21 mouse cellular contexts compared by ENCODE assay signal in the genomic region with DNA sequence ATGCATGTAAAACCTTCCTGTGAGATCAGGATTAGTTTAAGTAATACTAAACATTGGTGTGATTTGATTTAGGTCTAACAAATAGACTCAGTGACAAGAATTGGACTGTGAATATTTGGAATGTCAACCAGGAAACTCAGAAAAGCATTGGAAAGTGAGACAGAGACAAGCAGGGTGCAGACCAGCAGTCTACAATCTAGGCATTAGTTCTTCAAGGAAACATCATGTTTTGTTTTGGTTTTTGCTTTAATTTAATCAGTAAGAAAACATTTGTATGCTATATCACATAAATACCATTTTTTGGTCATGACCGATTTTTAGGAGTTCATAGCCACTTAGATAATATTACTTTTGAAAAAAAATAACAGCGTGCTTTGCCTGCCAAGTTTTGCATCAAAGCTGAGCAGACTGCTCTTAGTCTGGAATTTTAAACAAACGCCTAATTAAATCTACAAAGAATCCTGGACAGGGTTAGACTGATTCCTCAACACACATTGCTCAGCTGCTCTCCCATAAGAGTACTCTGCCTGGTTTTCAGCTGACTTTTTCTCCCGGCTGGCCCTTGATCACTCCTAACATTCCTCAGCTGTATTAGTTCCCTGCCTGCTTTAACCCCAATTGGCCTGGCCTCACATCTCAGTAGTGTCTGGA.
DNase-seq lines count a peak whose midpoint lies in the region; ATAC-seq and TF ChIP-seq lines count a peak whose summit lies in the region.
"Had no signal": no experiment of that assay in that cellular context is flagged by ENCODE, and none has a peak within 500 bp of the region (broad histone marks: within the 10 kb centered on the region; RNA-seq: fewer than 3 reads in every experiment).

No protein-coding gene starts in this region.

- no peak overlapping the region for H3K4me3 ChIP-seq in embryonic facial prominence, embryonic 14.5 days (ENCODE audit: low read depth, low read length)
- H3K4me3 ChIP-seq in embryonic facial prominence, embryonic 10.5 days: no peak overlapping the region
- no peak overlapping the region for H3K4me3 ChIP-seq in intestine, embryonic 15.5 days (replicated peaks)
- no peak overlapping the region for H3K4me3 ChIP-seq in intestine, postnatal 0 days (ENCODE audit: low read depth, low read length)
- H3K4me3 ChIP-seq in lung, embryonic 15.5 days: no peak overlapping the region
- no peak overlapping the region for H3K4me3 ChIP-seq in lung, adult 2 months (replicated peaks; ENCODE audit: extremely low read depth, low read depth, low read length)
- H3K4me3 ChIP-seq in embryonic facial prominence, embryonic 15.5 days (replicated peaks): no peak overlapping the region
- H3K4me3 ChIP-seq: erythroblast, embryonic 14.5 days; gastrocnemius, adult 2 months; layer of hippocampus, adult 2 months; limb, embryonic 10.5 days; megakaryocyte, embryonic 14.5 days; midbrain, embryonic 13.5 days had no signal

- H3K4me1 ChIP-seq in embryonic facial prominence, embryonic 14.5 days (ENCODE audit: control insufficient read depth, insufficient read depth, low read length): no peaks in the 10 kb centered on the region; the same call in 1 of the 2 replicates
- no peaks in the 10 kb centered on the region for H3K4me1 ChIP-seq in embryonic facial prominence, embryonic 10.5 days
- H3K4me1 ChIP-seq in intestine, embryonic 15.5 days (replicated peaks): no peaks in the 10 kb centered on the region
- H3K4me1 ChIP-seq in intestine, postnatal 0 days (replicated peaks; ENCODE audit: control insufficient read depth, insufficient read depth, low read length): no peaks in the 10 kb centered on the region
- H3K4me1 ChIP-seq in lung, embryonic 15.5 days: no peaks in the 10 kb centered on the region
- H3K4me1 ChIP-seq in lung, adult 2 months (ENCODE audit: control insufficient read depth, insufficient read depth, low read length): no peaks in the 10 kb centered on the region
- no peaks in the 10 kb centered on the region for H3K4me1 ChIP-seq in embryonic facial prominence, embryonic 15.5 days
- H3K4me1 ChIP-seq: megakaryocyte, embryonic 14.5 days; midbrain, embryonic 13.5 days had no signal

- H3K27ac ChIP-seq in embryonic facial prominence, embryonic 14.5 days (replicated peaks; ENCODE audit: low read depth, low read length): no peak overlapping the region
- H3K27ac ChIP-seq in embryonic facial prominence, embryonic 10.5 days (replicated peaks): no peak overlapping the region
- no peak overlapping the region for H3K27ac ChIP-seq in intestine, embryonic 15.5 days
- no peak overlapping the region for H3K27ac ChIP-seq in intestine, postnatal 0 days (ENCODE audit: low read depth, low read length)
- no peak overlapping the region; the same call in 1 of the 2 replicates for H3K27ac ChIP-seq in lung, embryonic 15.5 days
- no peak overlapping the region for H3K27ac ChIP-seq in embryonic facial prominence, embryonic 15.5 days (replicated peaks)
- H3K27ac ChIP-seq: gastrocnemius, adult 2 months; hindbrain, embryonic 14.5 days; layer of hippocampus, adult 2 months; limb, embryonic 10.5 days; midbrain, embryonic 13.5 days had no signal

- no peaks in the 10 kb centered on the region for H3K27me3 ChIP-seq in embryonic facial prominence, embryonic 14.5 days (replicated peaks; ENCODE audit: control insufficient read depth, insufficient read depth, low read length)
- no peaks in the 10 kb centered on the region for H3K27me3 ChIP-seq in embryonic facial prominence, embryonic 10.5 days (replicated peaks; ENCODE audit: low read depth, poor library complexity, severe bottlenecking)
- no peaks in the 10 kb centered on the region for H3K27me3 ChIP-seq in intestine, embryonic 15.5 days (replicated peaks)
- no peaks in the 10 kb centered on the region for H3K27me3 ChIP-seq in intestine, postnatal 0 days (replicated peaks; ENCODE audit: control insufficient read depth, insufficient read depth, low read length)
- H3K27me3 ChIP-seq in lung, embryonic 15.5 days: no peaks in the 10 kb centered on the region
- no peaks in the 10 kb centered on the region for H3K27me3 ChIP-seq in embryonic facial prominence, embryonic 15.5 days
- H3K27me3 ChIP-seq: megakaryocyte, embryonic 14.5 days; midbrain, embryonic 13.5 days had no signal

- no peak overlapping the region for H3K4me2 ChIP-seq in embryonic facial prominence, embryonic 14.5 days (ENCODE audit: low read depth, low read length)
- no peak overlapping the region for H3K4me2 ChIP-seq in intestine, embryonic 15.5 days (replicated peaks)
- H3K4me2 ChIP-seq in intestine, postnatal 0 days (replicated peaks; ENCODE audit: low read depth): no peak overlapping the region
- no peak overlapping the region for H3K4me2 ChIP-seq in lung, embryonic 15.5 days
- no peak overlapping the region for H3K4me2 ChIP-seq in embryonic facial prominence, embryonic 15.5 days (replicated peaks)
- H3K4me2 ChIP-seq: hindbrain, embryonic 14.5 days; midbrain, embryonic 13.5 days had no signal

- no peak overlapping the region for H3K9ac ChIP-seq in embryonic facial prominence, embryonic 14.5 days (ENCODE audit: low read depth, low read length)
- H3K9ac ChIP-seq in intestine, embryonic 15.5 days: no peak overlapping the region
- H3K9ac ChIP-seq in intestine, postnatal 0 days (ENCODE audit: low read depth, low read length): no peak overlapping the region
- H3K9ac ChIP-seq in lung, embryonic 15.5 days: no peak overlapping the region
- no peak overlapping the region for H3K9ac ChIP-seq in embryonic facial prominence, embryonic 15.5 days
- H3K9ac ChIP-seq: hindbrain, embryonic 14.5 days; midbrain, embryonic 13.5 days had no signal

- H3K36me3 ChIP-seq in embryonic facial prominence, embryonic 14.5 days (ENCODE audit: control insufficient read depth, insufficient read depth, low read length): no peaks in the 10 kb centered on the region
- H3K36me3 ChIP-seq in embryonic facial prominence, embryonic 10.5 days (replicated peaks): no peaks in the 10 kb centered on the region
- no peaks in the 10 kb centered on the region for H3K36me3 ChIP-seq in intestine, embryonic 15.5 days
- H3K36me3 ChIP-seq in intestine, postnatal 0 days (ENCODE audit: control insufficient read depth, insufficient read depth): no peaks in the 10 kb centered on the region
- no peaks in the 10 kb centered on the region for H3K36me3 ChIP-seq in lung, embryonic 15.5 days
- H3K36me3 ChIP-seq in embryonic facial prominence, embryonic 15.5 days: no peaks in the 10 kb centered on the region
- H3K36me3 ChIP-seq: limb, embryonic 10.5 days; midbrain, embryonic 13.5 days had no signal

- peak; percentile 55; the same call in 1 of the 2 replicates for ATAC-seq in embryonic facial prominence, embryonic 14.5 days (ENCODE audit: low read depth)
- peak; percentile 28; the same call in 1 of the 2 replicates for ATAC-seq in intestine, embryonic 15.5 days
- ATAC-seq in intestine, postnatal 0 days: no peak
- ATAC-seq in lung, embryonic 15.5 days (ENCODE audit: borderline replicate concordance, extremely low read depth, low FRiP score, low TSS enrichment): peak; percentile 92; the same call in 1 of the 2 replicates
- 0 out of 2 replicates have a peak, but pooled peaks have one; percentile 34 for ATAC-seq in embryonic facial prominence, embryonic 15.5 days (ENCODE audit: insufficient number of reproducible peaks, low FRiP score, low TSS enrichment, low read depth)
- ATAC-seq: midbrain, embryonic 13.5 days had no signal

- DNase-seq in embryonic facial prominence, embryonic 14.5 days (ENCODE audit: low spot score): peak; percentile 62
- no peak for DNase-seq in embryonic facial prominence, embryonic 10.5 days (ENCODE audit: low spot score)
- DNase-seq in lung, adult 2 months: no peak
- DNase-seq in spleen, adult 18-20 months: no peak
- DNase-seq: adrenal gland, postnatal 14 days; cerebellum, adult 9-10 months; gastrocnemius, adult 2 months; heart, postnatal 4 days; kidney, postnatal 25 days; liver; thymus, postnatal 14 days had no signal

- no peak for TF ChIP-seq CTCF in intestine, postnatal 0 days (IDR thresholded peaks at IDR 0.05; ENCODE audit: low read depth)
- no peak for TF ChIP-seq CTCF in lung, adult 2 months (IDR thresholded peaks at IDR 0.05; ENCODE audit: insufficient read depth, low read length)

- TF ChIP-seq POLR2A in lung, adult 2 months (IDR thresholded peaks at IDR 0.05; ENCODE audit: borderline replicate concordance, extremely low read depth, low read depth, low read length): no peak

- 31% methylated on average over 4 of the region's 4 CpGs for WGBS in embryonic facial prominence, embryonic 14.5 days
- WGBS in embryonic facial prominence, embryonic 10.5 days: 66% methylated on average over 4 of the region's 4 CpGs
- 42% methylated on average over 4 of the region's 4 CpGs for WGBS in intestine, embryonic 15.5 days
- 50% methylated on average over 4 of the region's 4 CpGs for WGBS in intestine, postnatal 0 days
- WGBS in lung, embryonic 15.5 days: 24% methylated on average over 4 of the region's 4 CpGs
- WGBS in lung, adult 2 months: 46% methylated on average over 4 of the region's 4 CpGs
- WGBS in embryonic facial prominence, embryonic 15.5 days: 25% methylated on average over 4 of the region's 4 CpGs

- H3K9me3 ChIP-seq in embryonic facial prominence, embryonic 14.5 days (ENCODE audit: control insufficient read depth, low read length): no peaks in the 10 kb centered on the region
- H3K9me3 ChIP-seq in embryonic facial prominence, embryonic 10.5 days: no peaks in the 10 kb centered on the region
- no peaks in the 10 kb centered on the region for H3K9me3 ChIP-seq in intestine, embryonic 15.5 days
- H3K9me3 ChIP-seq in intestine, postnatal 0 days (ENCODE audit: control insufficient read depth): no peaks in the 10 kb centered on the region
- no peaks in the 10 kb centered on the region for H3K9me3 ChIP-seq in lung, embryonic 15.5 days
- no peaks in the 10 kb centered on the region for H3K9me3 ChIP-seq in embryonic facial prominence, embryonic 15.5 days (replicated peaks)
- H3K9me3 ChIP-seq: limb, embryonic 10.5 days; megakaryocyte, embryonic 14.5 days; midbrain, embryonic 13.5 days had no signal
